Mouse (Mus musculus) hindlimb bud, embryonic 11.5 days (tissue): ENCODE data around the gene Nrarp.

ENCODE experiments used
- DNase-seq: peaks from one replicate; pipeline ENCODE4 v3.0.0-alpha.2; 2012; ENCODE audit warnings: low read depth, low spot score; ENCODE audit errors: extremely low spot score

The Nrarp gene

DNA sequence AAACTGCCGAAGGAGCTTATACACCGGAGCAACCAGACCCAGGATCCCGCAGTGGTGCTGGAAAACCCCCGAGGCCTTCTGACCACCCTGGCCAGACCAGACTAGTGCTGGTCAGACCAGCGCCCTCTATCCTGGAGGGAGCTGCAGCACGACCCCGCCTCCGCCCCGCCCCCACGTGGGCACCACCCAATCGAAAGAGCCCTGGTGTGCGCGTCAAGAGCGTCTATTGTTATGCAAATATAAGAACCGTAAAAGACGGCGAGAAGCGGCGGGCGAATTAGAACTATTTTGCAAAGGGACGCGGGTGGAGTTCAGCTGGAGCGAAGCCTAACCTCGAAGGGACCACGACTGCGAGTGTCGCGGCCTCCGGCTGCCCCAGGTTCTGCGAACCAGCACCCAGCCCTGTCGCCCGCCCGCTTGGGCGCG, at the start of gene Nrarp:
Nrarp (plus strand) TSS at position 281 of the 426 bp plus-strand sequence.
- no peak for DNase-seq

DNA sequence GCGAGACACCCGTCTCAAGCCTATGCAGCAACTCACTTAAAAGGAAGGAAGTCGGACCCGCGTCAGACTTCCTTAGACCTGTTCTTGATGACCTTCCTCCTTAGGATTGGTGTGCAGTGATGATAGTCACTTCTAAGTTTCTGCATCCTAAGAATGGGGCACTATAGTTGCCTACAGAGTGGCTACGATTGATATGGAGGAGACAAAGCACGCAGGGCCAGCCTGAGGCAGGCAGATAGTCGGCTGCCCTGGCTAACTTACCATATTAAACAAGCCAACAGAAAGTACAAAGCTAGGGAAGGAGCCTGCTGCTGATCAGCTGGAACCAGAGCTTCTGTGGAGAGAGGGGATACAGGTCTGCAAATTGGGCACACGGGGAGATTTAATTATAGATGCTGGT, 49.0 kb upstream of the Nrarp start:
- DNase-seq: no peak

DNA sequence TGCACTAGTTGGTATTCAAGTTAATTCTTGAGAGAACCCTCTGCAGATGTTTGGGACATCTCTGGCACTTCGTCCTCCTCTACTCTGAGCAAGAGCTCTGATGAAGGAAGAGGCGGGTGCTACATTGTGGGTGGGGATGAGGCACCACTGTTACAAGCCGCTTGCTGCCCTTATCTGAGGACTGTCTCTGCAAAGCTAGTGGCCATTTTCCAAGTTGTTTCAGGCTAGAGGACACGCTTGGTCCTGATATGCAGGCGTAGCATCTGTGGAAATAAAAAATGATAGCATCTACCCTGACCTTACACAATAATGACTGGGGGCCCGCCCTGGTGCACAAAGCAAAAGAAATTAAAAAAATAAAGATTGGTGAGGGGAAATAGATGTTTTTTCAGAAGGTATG, 42.7 kb upstream of the Nrarp start:
- no peak for DNase-seq

DNA sequence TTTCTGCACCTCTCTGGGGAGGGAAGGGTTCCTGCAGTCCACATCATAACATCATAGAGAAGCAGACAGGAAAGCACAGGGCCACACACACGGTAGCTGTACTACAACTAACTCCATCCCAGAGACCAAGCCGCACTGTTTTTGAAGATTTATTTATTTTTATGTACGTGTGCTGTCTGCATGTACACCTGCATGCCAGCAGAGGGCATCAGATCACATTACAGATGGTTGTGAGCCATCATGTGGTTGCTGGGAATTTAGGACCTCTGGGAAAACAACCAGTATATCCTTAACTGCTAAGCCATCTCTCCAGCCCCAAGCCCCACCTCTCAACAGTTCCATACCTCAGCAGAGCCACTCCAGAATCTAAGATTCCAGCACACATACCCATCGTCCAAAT, 39.4 kb upstream of the Nrarp start:
- no peak for DNase-seq

GRCm38 (mm10) chr2:25141921-25142320, 38.6 kb upstream of the Nrarp start:
- no peak for DNase-seq

DNA sequence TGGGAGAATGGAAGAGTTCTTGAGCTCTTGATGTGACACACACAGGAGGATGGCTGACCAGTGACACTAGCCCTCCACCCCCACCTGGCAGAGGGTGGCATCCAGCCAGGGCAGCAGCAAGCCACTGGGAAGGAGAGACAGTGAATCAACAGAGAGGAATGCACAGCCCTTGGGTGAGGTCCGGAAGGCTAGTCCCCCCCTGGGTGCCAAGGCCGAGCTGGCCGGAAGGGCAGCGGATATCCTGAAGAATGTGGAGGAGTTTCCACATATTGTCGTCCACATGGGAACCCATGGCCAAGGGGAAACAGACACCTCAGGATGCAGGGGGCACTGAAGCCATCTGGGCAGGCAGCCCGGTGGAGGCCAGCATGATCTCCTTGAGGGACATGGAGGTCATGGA, 35.2 kb upstream of the Nrarp start:
- DNase-seq: no peak

DNA sequence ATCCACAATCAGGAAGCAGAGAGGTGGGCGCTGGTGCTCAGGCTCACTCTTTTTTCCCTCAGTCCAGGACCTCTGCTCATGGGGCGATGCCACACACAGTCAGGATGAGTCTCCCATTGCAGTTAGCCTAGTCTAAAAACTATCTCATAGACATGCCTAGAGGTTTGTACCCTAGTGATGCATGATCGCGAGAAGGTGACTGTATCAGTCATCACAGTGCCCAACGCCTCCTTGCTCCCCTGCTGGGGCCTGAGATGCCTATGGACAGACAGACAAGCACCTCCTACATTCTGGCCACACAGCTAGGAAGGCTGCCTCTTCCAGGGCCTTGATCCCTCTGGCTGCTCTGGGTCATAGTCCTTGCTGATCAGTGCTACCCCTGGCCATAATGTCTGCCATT, 33.2 kb upstream of the Nrarp start:
- no peak for DNase-seq

- DNase-seq: no peak
Observed at GRCm38 (mm10) chr2:25147892-25148291, 32.7 kb upstream of the Nrarp start.

- DNase-seq: no peak
Observed at GRCm38 (mm10) chr2:25149643-25150042, 30.9 kb upstream of the Nrarp start.

DNA sequence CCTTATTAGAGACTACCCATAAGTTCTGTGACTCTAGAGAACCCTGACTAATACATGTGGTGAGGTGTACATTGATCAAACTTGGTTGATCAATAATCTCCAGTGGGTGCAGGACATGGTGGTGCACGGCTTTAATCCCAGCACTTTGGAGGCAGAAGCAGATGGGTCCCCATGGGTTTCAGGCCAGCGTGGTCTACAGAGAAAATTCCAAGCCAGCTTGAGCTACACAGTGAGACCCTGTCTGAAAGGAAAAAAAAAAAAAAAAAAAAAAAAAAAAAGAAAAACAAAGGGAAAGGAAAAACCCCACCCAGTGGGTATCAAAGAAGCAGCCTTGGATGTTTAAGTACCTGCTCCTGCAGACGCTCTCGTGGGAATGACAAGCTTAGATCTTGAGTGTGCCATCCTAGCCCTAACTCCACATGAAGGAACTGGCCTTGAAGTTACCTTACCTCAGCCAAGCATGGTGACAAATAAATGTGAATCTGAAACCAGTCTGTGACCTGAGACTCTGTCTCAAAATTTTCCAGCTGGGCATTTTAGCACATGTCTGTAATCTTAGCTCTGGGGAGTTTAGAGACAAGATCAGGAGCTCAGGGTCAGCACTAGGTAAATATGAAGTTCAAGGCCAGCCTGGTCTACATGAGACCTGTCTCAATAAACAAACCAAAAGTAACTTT, 29.1 kb upstream of the Nrarp start:
- DNase-seq: no peak

- no peak for DNase-seq
Observed at GRCm38 (mm10) chr2:25156177-25156576, 24.4 kb upstream of the Nrarp start.

DNA sequence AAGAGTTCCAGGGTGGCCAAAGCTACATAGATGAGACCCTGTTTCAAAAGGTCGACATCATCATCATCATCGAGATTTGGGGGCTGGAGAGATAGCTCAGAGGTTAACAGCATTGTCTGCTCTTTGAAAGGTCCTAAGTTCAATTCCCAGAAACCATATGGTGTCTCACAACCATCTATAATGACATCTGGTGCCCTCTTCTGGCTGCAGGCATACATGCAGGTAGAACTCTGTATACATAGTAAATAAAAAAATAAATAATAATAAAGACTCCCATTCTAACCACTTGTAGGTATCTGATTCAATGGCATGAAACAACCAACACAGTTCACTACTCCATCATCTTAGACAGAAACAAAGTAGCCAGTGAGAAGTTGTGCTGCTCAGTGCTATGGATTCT, 23.6 kb upstream of the Nrarp start:
- DNase-seq: no peak

GRCm38 (mm10) chr2:25157655-25158054, 22.9 kb upstream of the Nrarp start:
- DNase-seq: no peak

DNA sequence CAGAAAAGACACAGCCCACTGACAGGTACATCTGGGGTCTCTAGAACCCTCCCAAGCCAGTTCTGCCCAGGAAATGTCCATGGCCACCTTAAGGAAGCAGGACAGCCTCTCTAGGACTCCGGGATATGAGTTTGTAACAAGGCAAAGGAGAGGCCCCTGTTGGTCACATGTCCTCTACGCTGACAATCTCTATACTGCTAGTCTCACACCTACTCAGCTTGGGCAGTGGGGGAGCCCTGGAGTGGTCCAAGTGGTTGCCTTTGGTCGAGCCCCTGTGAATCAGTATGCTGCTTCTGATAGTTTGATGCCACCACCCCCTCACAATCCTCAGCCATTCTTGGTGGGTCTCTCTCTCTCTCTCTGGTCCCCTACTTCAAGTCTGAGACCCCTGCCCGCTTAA, 13.1 kb upstream of the Nrarp start:
- DNase-seq: no peak

- no peak for DNase-seq
Observed at GRCm38 (mm10) chr2:25167919-25168664, 12.5 kb upstream of the Nrarp start.

- no peak for DNase-seq
Observed at GRCm38 (mm10) chr2:25168665-25168978, 11.9 kb upstream of the Nrarp start.

DNA sequence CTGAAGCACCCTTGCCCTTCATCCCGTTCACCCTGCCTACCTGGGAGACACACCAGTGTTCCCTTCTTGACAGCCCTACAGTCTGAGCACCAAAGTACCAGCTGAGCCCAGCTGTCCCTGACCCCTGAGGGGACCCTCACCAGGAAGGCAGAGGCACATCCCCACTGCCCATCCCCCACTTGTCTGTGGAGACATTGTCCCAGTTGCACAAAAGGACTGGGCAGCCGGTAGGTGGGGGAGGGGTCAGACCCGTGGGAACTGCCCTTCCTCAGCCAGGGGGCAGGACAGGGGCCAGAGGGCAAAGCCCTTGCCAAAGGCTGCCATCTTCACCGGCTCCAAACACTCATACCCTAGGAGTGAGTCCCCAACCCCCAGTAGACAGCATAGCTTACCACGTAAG, 10.8 kb upstream of the Nrarp start:
- DNase-seq: no peak

GRCm38 (mm10) chr2:25170326-25171100, 10.0 kb upstream of the Nrarp start:
- DNase-seq: no peak

DNA sequence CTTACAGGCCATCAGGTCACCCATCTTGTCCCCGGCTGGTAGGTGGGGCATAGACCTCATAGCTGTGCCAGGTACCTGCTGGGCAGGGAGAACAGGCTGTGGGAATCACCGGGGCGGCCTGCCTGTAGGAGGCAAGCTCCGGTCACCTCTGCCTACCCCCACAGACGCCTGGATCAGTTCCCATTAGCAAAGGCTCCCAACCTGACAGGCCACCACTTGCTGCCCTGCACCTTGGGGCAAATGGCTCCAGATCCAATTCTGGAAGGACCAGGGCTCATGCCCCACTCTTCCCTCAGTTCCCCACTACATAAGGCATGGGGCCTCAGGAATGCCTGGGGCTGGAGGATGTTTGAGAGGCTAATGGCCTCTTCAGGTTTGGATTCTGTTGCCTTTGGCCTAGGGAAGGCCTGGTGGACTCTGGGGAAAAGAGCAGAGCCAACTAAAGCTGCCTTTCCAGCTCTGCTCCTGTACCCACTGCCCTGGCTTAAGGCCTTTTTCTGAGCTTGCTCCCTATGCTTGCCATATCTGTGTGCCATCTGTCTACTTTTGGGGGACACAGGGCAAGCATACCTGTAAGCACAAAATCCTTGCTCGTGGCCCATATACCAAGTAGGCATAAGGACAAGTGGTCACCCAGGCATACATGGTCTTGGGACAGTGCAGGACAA, 9.3 kb upstream of the Nrarp start:
- DNase-seq: no peak

DNA sequence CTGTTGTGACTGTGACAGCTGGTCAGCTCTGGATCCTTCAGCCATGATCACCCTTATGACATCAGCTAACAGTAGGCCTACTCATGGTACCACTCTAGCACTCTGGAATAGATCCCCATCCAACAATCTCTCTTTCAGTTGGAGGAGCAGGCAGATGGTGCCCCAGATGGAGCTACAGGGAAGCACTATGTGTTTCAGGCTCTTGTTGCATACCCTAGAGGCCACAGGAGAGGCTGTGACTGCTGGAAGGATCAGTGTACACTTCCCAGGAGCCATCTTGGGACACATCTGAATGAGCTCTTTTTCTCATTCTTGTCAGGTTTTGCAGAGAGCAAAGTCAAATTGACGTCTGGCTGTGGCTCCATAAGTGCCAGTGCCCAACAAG, 8.8 kb upstream of the Nrarp start:
- no peak for DNase-seq

DNA sequence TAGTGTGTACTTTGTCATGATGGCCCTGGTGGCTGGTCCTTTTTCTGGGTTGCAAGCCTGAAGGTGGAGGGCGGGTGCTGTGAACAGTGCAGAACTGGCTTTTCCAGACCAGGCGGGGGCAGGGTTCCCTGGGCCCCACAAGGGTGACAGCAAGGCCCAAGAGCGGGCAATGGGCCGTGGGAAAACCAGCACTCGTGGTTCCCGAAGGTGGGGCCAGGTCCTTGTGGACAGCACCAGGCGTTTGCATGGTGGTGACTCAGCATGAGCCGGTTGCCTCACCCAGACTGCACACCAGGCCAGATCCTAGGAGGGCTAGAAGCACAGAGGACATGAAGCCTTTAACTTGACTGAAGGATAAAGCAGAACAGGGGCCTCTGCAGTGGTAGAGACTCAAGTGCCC, 7.9 kb upstream of the Nrarp start:
- DNase-seq: no peak

- no peak for DNase-seq
Observed at GRCm38 (mm10) chr2:25173821-25174220, 6.7 kb upstream of the Nrarp start.
